Mouse (Mus musculus): ENCODE measurements around the gene 2310061I04Rik.

The 2310061I04Rik gene

DNA sequence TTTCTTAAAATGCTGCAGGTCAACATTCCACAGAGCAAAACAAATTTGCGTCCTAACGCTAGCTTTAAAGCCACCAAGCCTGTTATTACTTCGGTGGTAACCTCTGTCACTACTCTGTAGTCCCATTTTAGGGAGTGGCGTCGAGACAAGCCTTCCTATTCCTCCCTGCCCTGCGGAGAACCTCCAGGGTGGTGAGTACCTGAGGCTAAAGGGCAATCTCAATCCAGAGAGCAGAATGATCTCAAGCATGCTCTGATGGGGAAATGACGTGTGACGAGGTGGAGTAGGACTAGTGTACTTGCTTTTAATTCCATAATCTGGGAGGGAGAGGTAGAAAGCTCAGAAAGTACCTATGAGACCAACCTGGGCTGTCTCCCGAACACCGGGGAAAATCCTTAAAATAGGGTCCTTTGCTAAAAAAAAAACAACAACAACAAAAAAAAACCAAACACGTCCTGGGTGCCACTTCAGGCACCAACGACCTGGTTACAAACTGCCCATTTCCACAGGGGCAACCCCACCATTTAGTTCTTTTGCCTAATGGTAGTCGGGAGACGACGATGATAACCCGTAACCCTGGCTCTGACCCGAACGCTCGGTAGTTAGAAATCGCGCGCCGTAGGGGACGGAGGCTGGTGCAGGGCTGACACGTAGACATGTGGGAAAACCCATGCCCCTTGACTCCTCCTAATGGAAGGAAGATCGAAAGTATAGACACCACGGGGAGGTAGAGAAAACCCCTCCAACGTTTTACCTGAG is 18.5 kb upstream of the 2310061I04Rik start:
- no peak for DNase-seq (ENCODE audit: low spot score)

DNA sequence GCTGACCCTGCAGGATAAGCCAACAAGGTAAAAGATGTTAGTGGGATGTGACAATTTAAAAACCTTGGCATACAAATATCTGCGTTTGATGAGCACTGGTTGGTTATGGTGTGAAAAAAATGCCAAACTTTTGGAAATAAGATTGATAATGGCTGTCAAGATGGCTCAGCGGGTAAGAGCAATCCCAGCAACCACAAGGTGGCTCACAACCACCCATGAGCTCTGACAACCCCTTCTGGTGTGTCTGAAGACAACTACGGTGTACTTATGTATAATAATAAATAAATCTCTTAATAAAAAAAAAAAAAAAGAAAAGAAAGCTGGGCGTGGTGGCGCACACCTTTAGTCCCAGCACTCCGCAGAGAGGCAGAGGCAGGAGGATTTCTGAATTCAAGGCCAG is 17.7 kb upstream of the 2310061I04Rik start:
- DNase-seq (ENCODE audit: low spot score) = no peak

DNA sequence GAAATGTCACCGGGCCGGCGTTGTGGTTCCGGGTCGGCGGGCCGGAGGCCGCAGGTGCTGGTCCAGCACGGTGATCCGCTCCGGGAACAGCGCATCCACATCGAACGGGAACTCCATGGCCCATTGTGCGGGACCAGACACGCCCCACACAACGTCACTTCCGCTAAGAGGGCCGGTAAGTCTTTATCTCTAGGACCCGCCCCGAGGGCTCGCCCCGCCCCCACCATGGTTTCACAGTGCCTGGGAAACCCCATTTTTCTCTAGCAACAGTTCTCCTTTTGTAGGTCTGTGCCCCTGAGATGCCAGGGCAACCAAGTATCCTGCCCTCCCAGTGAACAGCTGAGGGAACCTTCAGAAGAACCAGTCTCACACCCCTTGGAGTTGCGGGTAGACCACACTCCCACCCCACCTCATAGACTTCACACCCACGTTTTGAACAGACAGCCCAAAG is 12.7 kb upstream of the 2310061I04Rik start, which contains the start of gene Atat1:
TSS of gene Atat1 (minus strand) at position 157 of the 451 bp plus-strand sequence.
- peak; percentile 83 for DNase-seq (ENCODE audit: low spot score)

DNA sequence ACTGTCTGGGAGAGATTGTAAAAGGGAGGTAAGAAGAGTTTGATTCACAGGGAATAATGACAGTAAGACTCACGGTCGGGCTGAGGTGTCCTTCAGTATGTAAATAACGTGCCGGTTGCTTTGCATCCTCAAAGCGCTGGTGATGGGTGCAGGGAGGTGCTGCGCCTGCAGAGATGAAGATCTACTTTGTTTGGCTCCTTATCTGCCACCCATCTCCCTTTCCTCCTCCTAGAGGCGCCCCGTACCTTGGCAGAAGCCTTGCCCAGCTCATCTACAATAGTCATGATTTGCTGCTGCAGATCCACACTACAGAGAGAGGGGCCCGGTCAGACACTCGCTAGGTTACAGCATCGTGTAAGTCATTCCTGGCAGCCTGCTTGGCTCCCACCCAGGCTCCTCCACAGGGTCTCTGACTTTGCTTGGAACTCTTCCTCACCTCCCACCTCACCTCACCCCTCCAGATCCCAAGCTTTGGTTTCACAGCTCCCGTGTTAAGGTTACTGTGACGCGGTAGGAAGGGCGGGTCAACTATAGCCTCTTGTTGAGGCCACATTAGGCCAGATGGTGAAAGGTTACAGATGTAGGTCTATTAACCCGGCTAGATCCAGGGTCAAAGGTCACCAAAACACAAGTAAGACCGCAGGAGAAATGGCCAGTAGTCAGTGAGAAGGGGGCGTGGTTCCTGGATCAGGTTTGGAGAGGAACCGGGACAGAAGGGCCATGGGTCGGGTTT is 12.1 kb upstream of the 2310061I04Rik start:
- no peak for DNase-seq (ENCODE audit: low spot score)

DNA sequence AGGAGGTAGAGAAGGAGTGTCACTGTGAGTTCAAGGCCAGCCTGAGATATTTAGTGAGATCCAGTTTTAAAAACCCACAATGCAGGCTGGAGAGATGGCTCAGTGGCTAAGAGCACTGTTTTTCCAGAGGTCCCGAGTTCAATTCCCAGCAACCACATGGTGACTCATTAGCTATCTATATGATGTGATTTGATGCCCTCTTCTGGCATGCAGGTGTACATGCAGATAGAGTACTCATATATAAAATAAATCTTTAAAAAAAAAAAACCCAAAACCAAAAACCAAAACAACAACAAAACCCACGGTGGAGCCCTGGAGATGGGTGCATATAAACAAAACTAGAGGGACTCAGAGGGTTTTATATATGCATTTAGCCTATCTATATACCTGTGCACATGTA is 10.4 kb upstream of the 2310061I04Rik start:
- no peak for DNase-seq (ENCODE audit: low spot score)

DNA sequence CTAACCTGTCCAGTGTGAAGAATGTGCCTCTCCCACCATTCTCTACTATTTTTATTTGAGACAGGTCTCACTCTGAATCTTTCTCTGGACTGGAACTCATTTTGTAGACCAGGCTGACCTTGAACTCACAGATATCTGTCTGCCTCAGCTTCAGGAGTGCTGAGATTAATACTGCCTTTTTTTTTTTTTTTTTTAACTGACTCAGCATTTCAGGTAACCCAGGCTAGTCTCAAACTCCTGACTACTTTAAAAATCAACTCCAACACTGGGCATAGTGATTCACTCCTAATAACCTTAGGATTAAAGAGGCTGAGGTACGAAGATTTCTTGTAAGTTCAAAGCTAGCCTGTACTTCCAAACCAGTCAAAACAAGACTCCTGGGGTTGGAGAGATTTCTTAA is 8.4 kb upstream of the 2310061I04Rik start:
- no peak for DNase-seq (ENCODE audit: low spot score)

DNA sequence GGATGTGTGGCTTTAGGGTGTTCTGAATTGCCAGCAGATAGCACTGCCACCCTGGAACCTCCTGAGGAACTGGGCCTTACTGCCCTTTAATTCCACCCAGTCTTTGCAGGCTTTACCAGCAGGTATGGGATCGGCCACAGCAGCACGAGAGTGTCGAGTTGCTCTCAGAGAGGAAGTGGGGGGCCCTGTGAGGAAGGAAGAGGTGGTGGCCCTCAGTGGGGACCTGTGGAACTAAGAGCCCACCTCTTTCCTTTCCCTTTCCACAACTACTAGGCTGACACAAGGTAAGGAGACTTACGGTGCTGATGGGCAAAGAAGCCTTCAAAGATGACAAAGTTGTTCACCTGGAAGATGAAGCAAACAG is 6.7 kb upstream of the 2310061I04Rik start:
- DNase-seq (ENCODE audit: low spot score) = no peak

DNA sequence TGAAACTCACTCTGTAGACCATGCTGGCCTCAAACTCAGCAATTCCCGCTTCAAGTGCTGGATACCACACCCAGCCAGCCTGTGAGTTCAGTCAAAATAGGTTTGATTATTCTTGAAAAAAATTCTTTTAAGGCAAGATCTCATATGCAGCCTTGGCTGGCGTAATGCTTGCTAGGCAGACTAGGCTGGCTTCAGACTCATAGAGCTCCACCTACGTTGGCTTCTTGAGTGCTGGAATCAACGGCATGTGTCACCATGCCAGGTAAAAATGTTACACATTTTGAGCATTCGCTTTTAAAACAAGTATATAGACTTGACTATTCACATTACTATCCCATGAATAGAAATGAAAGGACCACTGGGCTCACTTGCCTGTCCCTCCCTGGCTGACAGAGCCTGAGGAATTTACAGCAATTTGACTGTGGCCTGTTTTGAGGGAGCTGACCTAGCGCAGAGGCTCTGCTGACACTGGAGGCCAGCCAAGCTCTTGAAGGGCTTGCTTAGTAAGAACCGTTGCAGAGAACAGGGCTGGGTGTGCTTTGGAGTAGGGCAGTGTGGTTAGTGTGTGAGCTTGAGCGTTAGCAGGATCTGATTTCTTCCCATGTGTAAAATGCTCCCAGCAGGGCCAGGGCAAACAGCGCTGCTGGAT is 6.2 kb upstream of the 2310061I04Rik start:
- DNase-seq (ENCODE audit: low spot score) = no peak

DNA sequence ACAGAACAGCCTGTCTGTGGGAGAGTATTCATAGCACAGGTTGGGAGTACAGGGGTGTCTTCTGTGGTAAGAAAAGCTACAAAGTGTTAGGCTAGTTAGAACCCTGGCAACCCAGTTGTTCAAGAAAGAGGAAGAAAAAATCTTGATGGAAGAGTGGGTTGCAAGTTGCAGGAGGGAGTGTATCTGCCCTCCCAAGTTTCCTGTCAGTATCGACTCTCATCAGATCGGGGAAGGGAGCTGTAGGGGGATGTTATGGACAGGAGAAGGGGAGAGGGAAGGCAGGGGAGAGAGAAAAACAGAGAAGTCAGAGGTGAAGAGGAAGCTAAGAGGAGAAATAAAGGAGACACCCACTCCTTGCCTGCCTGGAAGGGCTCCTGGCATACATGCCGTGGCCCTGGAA is 3.4 kb upstream of the 2310061I04Rik start:
- DNase-seq (ENCODE audit: low spot score) = no peak

DNA sequence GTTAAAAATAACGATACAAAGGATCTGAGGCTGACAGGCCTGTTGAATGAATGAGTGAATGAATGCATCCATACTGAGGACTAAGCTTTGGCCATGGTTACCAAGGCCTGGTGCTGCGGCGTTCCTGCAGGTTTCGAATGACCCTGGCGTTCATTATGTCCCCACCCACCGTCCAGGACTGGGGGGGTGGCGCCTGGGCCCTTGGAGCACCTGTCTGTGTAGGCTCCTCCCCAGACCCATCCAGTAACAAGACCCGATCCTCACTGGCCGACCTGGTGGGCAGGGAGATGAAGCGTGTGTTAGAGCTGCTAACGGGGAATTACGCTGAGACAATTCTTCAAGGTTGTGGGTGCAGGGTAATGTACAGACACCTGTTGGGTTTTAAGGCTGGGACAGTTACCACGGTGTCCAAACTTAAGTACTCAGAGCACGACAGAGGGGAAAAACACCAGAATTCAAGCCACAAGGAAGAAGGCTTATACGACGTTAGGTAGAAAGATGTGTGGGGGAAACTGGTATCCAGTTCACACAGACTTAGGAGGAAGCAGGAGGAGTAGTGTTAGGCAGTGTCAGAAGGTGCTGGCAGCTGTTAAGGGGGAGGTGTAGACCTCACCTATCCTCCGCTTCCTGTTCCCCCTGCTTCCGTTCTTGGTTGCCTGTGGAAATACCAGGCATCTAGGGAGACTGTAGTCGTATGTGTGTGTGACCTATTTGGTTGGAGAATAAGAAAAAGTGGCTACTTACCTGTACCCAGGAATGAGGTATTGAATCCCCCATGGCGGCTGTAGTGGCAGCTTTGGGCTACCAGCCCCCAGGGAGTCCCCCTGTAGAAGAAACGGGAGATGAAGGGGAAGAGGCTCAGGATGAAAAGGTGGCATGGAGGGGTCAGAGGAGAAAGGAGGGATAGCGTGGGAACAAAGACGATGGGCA is 678 bp upstream of the 2310061I04Rik start:
- DNase-seq (ENCODE audit: low spot score) = no peak

DNA sequence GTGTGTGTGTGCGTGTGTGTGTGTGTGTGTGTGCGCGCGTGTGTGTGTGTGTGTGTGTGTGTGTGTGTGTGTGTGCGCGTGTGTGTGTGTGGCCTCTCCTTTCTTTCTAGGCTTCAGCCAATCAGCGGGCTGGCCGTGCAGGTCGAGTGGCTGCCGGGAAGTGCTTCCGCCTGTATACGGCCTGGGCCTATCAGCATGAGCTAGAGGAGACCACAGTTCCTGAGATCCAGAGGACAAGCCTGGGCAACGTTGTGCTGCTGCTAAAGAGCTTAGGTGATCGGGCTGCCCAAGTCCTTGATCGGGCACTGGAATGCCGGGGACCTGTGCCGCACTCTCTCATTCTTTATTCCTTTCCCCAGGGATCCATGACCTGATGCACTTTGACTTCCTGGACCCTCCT is 9.5 kb downstream of the 2310061I04Rik start:
- DNase-seq (ENCODE audit: low spot score) = no peak

DNA sequence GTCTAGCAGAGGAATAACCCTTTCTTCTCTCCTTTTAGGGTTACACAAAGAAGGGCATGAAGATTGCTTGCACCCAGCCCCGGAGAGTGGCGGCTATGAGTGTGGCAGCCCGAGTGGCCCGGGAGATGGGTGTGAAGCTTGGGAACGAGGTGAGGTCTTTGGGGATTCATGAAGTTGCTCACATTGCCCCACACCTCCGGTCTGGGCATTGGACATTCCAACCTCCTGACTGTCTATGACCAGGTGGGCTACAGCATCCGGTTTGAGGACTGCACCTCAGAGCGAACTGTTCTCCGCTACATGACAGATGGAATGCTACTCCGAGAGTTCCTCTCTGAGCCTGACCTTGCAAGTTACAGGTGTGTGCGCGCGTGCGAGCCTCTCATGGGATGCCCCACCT is 13.5 kb downstream of the 2310061I04Rik start:
- no peak for DNase-seq (ENCODE audit: low spot score)

DNA sequence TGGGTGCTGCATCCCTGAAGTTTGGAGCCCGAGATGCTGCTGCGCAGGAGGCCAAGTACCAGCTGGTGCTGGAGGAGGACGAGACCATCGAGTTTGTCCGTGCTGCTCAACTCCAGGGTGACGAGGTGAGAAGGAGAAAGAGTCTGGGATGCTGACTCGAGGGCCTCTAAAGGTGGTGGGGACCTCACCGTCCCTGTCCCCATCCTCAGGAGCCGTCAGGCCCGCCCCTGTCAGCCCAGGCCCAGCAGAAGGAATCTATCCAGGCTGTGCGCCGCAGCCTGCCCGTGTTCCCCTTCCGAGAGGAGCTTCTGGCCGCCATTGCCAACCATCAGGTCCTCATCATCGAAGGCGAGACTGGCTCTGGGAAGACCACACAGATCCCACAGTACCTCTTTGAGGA is 14.3 kb downstream of the 2310061I04Rik start:
- no peak for DNase-seq (ENCODE audit: low spot score)

DNA sequence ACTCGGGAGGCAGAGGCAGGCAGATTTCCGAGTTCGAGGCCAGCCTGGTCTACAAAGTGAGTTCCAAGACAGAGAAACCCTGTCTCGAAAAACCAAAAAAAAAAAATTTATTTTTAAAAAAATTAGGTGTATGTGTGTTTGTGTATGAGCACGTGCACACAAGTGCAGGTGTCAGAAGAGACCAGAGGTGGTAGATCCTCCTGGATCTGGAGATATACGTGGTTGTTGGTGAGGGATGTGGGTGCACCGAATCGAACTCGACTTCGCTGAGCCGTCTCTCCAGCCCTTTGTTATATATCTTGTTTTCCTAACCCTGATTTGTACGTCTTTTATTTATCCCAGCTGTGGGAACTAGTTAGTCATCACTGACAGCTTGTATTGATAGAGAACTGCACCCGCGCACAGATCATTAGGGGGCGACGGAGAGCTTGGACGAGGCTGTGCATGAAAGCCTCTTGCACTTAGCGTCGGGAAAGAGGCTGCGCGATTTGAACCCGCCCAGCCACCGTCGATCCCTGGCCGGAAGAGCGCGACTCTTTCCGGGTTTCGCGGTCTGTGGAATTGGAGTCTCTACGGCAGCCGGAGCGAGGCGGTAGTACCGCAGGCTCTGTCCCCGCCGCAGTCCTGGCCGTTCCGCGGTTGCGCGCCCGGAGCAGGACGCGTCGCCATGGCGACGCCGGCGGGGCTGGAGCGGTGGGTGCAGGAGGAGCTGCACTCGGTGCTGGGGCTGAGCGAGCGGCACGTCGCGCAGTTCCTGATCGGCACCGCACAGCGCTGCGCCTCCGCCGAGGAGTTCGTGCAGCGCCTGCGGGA is 17.8 kb downstream of the 2310061I04Rik start, which contains the start of gene Dhx16:
TSS of gene Dhx16 (plus strand) at position 575 of the 813 bp plus-strand sequence.
- peak; percentile 83 for DNase-seq (ENCODE audit: low spot score)

DNA sequence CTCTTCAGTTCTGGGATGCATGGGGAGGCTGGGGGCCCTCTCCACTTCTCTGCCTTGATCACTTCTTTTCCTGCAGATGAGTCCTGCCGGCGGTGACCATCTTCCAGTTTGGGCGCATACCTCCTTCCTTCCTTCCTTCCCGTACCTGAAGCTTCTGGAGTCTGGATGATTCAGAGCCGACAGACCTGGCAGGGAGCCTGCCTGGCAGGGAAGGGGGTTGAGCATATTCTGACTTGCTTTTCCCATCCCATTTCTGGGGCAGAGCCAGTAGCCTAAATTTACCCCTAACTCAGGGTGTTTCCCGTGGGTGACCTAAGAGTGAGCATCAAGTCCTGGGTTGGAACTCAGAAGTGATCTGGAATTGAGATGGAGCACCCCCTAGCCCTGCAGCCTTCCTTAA is 22.5 kb downstream of the 2310061I04Rik start:
- no peak for DNase-seq (ENCODE audit: low spot score)

DNA sequence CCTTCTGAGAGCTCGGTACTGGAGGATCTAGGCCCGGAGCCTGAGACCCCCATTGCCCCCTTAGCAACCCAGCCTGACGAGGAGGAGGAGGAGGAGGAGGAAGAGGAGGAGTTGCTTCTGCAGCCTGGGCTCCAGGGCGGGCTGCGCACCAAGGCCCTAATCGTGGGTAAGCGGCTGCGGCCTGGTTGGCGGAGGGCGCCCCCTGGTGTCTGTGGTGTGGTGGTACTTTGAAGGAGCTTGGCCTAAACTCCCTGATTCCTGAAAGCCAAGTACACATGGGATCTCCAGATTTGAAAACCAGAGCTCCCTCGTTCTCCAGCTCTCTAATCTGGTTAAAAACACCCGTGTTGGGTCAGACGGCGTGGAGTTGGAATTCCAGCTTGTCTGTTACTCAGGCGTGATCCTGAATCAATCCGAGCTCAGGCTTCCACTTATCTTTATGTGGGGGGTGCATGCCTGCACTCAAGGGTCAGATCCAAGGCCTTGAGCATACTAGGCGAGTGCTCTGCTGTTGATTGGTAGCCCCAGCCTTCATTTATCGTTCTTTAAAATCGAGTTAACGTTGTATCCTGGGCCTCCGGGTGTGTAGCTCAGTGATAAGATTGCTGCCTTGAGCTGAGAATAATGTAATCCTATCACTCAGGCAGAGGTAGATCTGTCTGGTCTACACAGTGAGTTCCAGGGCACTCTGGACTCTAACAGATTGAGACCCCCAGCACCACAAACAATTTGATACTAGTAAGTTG is 23.3 kb downstream of the 2310061I04Rik start:
- DNase-seq (ENCODE audit: low spot score) = peak; percentile 66

DNA sequence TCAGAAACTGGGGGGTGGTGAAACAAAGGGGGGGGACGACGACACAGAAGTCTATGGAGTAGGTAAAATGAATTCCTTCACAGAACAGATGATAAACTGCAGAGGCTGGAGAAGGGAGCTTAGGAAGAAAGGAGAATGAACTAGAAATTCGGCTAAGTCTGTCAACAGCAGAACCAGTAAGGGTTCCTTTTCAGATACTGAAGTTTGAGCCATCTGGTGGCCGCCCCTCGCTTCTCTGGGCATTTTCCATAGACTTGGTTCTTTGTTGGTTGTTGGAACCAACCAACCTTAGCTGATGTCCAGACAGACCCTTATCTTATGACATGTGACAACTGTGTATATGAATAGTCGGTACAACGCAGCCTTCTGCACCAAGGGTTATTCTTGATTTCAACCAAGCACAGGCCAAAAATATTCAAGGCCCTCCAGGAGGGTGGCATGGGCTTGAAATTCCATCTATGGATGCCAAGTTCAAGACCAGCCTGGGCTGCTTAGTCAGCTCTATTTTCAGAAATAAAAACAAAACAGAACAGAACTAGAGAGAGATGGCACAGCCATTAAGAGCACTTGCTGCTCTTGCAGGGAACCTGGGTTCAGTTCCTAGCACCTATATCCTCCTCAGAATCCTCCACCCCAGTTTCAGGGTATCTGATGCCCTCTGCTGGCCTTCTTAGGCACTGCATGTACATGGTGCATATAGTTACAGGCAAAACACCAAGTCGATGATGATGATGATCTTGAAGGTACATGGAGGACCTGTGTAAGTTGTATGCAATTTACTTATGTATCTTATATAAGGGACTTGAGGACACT is 26.1 kb downstream of the 2310061I04Rik start:
- no peak for DNase-seq (ENCODE audit: low spot score)

DNA sequence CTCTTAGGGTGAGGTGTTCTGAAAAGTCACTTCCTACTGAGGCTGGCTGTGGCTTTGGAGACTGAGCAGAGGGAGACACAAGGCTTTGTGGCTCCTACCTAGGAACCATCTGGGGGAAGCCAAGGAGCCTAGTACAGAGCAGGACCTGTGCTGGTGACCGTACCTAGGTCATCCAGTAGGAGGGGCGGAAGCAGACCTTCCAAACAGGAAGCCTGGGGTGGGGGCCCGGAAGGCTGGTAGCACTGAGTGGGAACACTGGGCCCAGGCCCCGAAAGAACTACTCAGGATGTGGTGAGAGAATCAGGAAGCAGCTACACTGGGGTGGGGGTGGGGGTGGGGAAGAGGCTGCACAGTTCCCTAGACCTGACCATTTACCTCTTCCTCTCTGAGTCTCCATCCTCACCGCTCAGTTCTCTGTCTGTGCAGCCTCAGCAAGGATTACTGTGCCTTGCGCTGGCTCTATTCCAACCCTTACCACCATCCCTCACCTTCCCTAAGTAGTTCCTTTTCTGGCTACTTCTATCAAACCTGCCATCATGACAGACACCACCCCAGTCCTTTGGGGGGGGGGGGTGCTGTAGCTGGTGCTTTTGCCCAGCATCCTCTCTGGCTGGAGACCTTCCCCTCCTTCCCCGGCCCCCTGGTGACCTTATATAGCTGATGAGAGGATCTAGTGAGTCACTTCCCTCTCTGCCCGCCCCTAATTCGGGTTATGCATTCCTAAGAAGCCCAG is 26.9 kb downstream of the 2310061I04Rik start:
- DNase-seq (ENCODE audit: low spot score) = no peak
